Mouse (Mus musculus) ES-E14 (cell line): ENCODE data around the gene 3110009E18Rik. TPM values are rescaled to one million over a fixed set of nuclear protein-coding genes. Genes with fewer than 3 reads are reported as not detected.

Source experiments
- DNase-seq: peaks from one replicate; pipeline ENCODE4 v3.0.0-alpha.2; 2013; ENCODE audit warnings: low read depth, low spot score
- H3K27ac ChIP-seq: 2 replicates; pipeline ENCODE4 v1.5.1; 2012; ENCODE audit warnings: low read depth, mild to moderate bottlenecking, low read length, moderate library complexity, mixed read lengths; ENCODE audit not compliant: poor library complexity, insufficient read depth, severe bottlenecking
- H3K36me3 ChIP-seq: 2 replicates; pipeline ENCODE4 v1.6.1; 2012; ENCODE audit warnings: mild to moderate bottlenecking, low read length, moderate library complexity, mixed read lengths; ENCODE audit not compliant: control insufficient read depth, poor library complexity, insufficient read depth, severe bottlenecking
- H3K4me1 ChIP-seq, 2 experiments: fragments of 150-350 bp in 1 of 2; sonication (generic) in 1 of 2; 2 replicates each; pipeline ENCODE4 v1.6.1; 2012; ENCODE audit warnings: low read length in 2 of 2, mild to moderate bottlenecking in 1 of 2, mixed read lengths in 1 of 2; ENCODE audit not compliant: control insufficient read depth in 2 of 2, insufficient read depth in 2 of 2, poor library complexity in 1 of 2
- H3K4me3 ChIP-seq, 2 experiments: fragments of 150-350 bp in 1 of 2; sonication (generic) in 1 of 2; 2 replicates each; pipeline ENCODE4 v1.5.1; 2012; ENCODE audit warnings: low read length in 2 of 2, low read depth in 1 of 2, mild to moderate bottlenecking in 1 of 2, mixed read lengths in 1 of 2; ENCODE audit not compliant: insufficient read depth in 1 of 2, poor library complexity in 1 of 2, severe bottlenecking in 1 of 2
- H3K9ac ChIP-seq: 2 replicates; pipeline ENCODE4 v1.6.1; 2012; ENCODE audit warnings: low read depth, mild to moderate bottlenecking, low read length, mixed read lengths; ENCODE audit not compliant: poor library complexity, insufficient read depth, severe bottlenecking
- H3K9me3 ChIP-seq: fragments of 150-350 bp; sonication (generic); 2 replicates; pipeline ENCODE4 v1.6.1; 2012; ENCODE audit warnings: low read depth, mild to moderate bottlenecking, low read length; ENCODE audit not compliant: control insufficient read depth, insufficient read depth
- CHD2 ChIP-seq: IDR thresholded peaks from 2 replicates; pipeline ENCODE4 v1.6.1; 2014; ENCODE audit warnings: mild to moderate bottlenecking, low read depth, low read length, inconsistent platforms
- HCFC1 ChIP-seq: IDR thresholded peaks from 2 replicates; pipeline ENCODE4 v1.6.1; 2012; ENCODE audit warnings: low read length, inconsistent platforms, borderline replicate concordance; ENCODE audit not compliant: insufficient read depth
- MAFK ChIP-seq: IDR thresholded peaks from 2 replicates; pipeline ENCODE4 v1.6.1; 2014; ENCODE audit warnings: mild to moderate bottlenecking, low read depth, low read length, inconsistent platforms; ENCODE audit not compliant: insufficient read depth
- ZC3H11A ChIP-seq: IDR thresholded peaks from 2 replicates; pipeline ENCODE4 v1.6.1; 2012; ENCODE audit warnings: low read depth, mild to moderate bottlenecking, inconsistent platforms, low read length, borderline replicate concordance
- ZNF384 ChIP-seq: IDR thresholded peaks from 2 replicates; pipeline ENCODE4 v1.6.1; 2012; ENCODE audit warnings: low read depth, low read length, inconsistent platforms
- in situ Hi-C, 2 experiments: fragments of 600-800 bp; cut with MboI; formaldehyde crosslinking; loops; one replicate each; pipeline ENCODE4 v1.15.1; 2025; ENCODE audit warnings: low sequenced_read_pairs in 2 of 2, inconsistent platforms in 1 of 2; ENCODE audit not compliant: unreplicated experiment in 2 of 2
- total RNA-seq: library from RNA; depleted of rRNA; stranded (reverse); fragments of 300-350 nt; gene quantifications from 2 replicates; pipeline ENCODE4 v1.2.3, GENCODE M21; 2012; rRNA removed

3110009E18Rik gene
- total RNA-seq, 1 experiment, result 8.3 TPM

DNA sequence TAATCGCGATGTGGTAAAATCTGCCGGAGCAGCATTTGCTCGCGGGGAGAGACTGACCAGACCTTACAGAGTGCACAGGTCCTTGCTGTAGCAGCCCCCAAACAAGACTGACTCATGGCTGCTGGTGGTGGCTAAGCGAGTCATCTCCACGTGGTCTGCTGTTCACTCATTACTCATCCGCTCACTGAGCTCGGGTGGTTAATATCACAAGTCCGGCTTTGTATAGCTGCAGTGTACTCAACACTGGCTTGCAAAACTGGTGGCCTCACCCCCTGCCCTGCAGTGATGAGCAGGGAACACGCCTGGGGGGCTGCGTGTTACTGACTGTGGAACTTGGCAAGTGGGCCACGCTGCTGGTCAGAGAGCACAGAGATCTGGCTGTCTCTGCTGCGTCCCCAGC, 115.4 kb downstream of the 3110009E18Rik start:
- no peak overlapping the region for H3K27ac ChIP-seq
- in situ Hi-C loops, result no loop called here
- TF ChIP-seq ZNF384 (no peak), HCFC1 (no peak), CHD2 (no peak), MAFK (no peak), ZC3H11A (no peak)

DNA sequence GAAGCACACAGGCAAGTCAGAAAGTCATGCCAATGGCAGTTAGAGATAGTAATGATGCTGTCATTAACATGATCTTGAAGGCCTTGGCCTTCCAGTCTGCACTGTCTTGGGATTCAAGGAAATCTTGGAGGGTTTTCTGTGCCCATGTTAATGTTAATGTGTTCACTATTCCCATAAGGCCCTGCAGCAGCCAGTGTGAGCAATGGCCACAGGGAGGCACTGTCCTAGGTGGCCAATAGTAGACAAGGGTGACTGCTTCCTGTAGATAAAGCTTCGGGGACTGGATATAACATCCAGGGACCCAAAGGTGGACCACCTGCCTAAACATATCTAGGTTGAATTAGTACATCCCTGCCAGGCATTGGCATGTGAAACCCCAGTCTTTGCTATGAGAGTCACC, 116.1 kb downstream of the 3110009E18Rik start:
- TF ChIP-seq CHD2, result no peak
- no peak for TF ChIP-seq ZC3H11A
- TF ChIP-seq HCFC1, result no peak
- no peak for TF ChIP-seq ZNF384
- TF ChIP-seq MAFK, result no peak
- no peak overlapping the region for H3K27ac ChIP-seq
- H3K4me3 ChIP-seq, result no peak overlapping the region
- H3K9me3 ChIP-seq, result no peaks in the 10 kb centered on the region
- H3K9ac ChIP-seq, result no peak overlapping the region
- no peaks in the 10 kb centered on the region for H3K4me1 ChIP-seq
- in situ Hi-C loops, result no loop called here
- no peak for DNase-seq
- H3K36me3 ChIP-seq, result peaks cover 11% of the 10 kb centered on the region

More for the DNA sequence above, 115.4 kb downstream of the 3110009E18Rik start:
- Histone ChIP-seq H3K9me3 (no peaks in the 10 kb centered on the region), H3K4me3 (no peak overlapping the region), H3K4me1 (no peaks in the 10 kb centered on the region), H3K9ac (no peak overlapping the region), H3K36me3 (peaks cover 11% of the 10 kb centered on the region)
- no peak for DNase-seq

Other genes starting within 250 kb of the 3110009E18Rik start
- 9.5 and 11.2 TPM in 2 replicates for gene Tmem177, start 208.0 kb upstream of the 3110009E18Rik start, total RNA-seq
- gene Cfap221, start 124.0 kb upstream of the 3110009E18Rik start, total RNA-seq, result not detected in 2 replicates
- gene Sctr, start 114.3 kb upstream of the 3110009E18Rik start, total RNA-seq, result 0.11 and 0.22 TPM in 2 replicates
- gene Tmem37, start 47.1 kb upstream of the 3110009E18Rik start, total RNA-seq, result 15.1 and 26.7 TPM in 2 replicates
- 210 and 259 TPM in 2 replicates for gene Dbi, start 109 bp upstream of the 3110009E18Rik start, total RNA-seq
- 53.1 and 75.9 TPM in 2 replicates for gene Steap3, start 151.5 kb downstream of the 3110009E18Rik start, total RNA-seq
- gene C1ql2, start 219.4 kb downstream of the 3110009E18Rik start, total RNA-seq, result 0.49 TPM in 1 of 2 replicates, not detected in the other